Mouse (Mus musculus): ENCODE data around the gene Nacc2.
A peak's percentile ranks its signal among the peaks of the same experiment; 100 is the strongest.

The Nacc2 gene

GRCm38 (mm10) chr2:26055046-26055746 lies 67.8 kb downstream of the Nacc2 start:
- peak; percentile 56 for DNase-seq (ENCODE audit: low read depth, low spot score)

- DNase-seq (ENCODE audit: low read depth, low spot score), result no peak
Observed at GRCm38 (mm10) chr2:26052806-26053205, 70.2 kb downstream of the Nacc2 start.

GRCm38 (mm10) chr2:26048816-26049215 lies 74.2 kb downstream of the Nacc2 start:
- DNase-seq (ENCODE audit: low read depth, low spot score), result no peak

- no peak for DNase-seq (ENCODE audit: low read depth, low spot score)
Observed at GRCm38 (mm10) chr2:26044216-26044615, 78.8 kb downstream of the Nacc2 start.

- DNase-seq (ENCODE audit: low read depth, low spot score), result no peak
Observed at GRCm38 (mm10) chr2:26042603-26043002, 80.4 kb downstream of the Nacc2 start.

GRCm38 (mm10) chr2:26041163-26041810 lies 81.7 kb downstream of the Nacc2 start:
- DNase-seq (ENCODE audit: low read depth, low spot score), result no peak

GRCm38 (mm10) chr2:26039951-26040350 lies 83.1 kb downstream of the Nacc2 start:
- no peak for DNase-seq (ENCODE audit: low read depth, low spot score)

- DNase-seq (ENCODE audit: low read depth, low spot score), result no peak
Observed at GRCm38 (mm10) chr2:26037386-26037785, 85.6 kb downstream of the Nacc2 start.

GRCm38 (mm10) chr2:26034344-26035050 lies 88.5 kb downstream of the Nacc2 start:
- no peak for DNase-seq (ENCODE audit: low read depth, low spot score)

GRCm38 (mm10) chr2:26030288-26030687 lies 92.7 kb downstream of the Nacc2 start:
- no peak for DNase-seq (ENCODE audit: low read depth, low spot score)

- DNase-seq (ENCODE audit: low read depth, low spot score), result no peak
Observed at GRCm38 (mm10) chr2:26024138-26025075, 98.6 kb downstream of the Nacc2 start.

- DNase-seq (ENCODE audit: low read depth, low spot score), result no peak
Observed at GRCm38 (mm10) chr2:26022626-26023025, 100.4 kb downstream of the Nacc2 start.

- no peak for DNase-seq (ENCODE audit: low read depth, low spot score)
Observed at GRCm38 (mm10) chr2:26022258-26022565, 100.8 kb downstream of the Nacc2 start.

- peak; percentile 77 for DNase-seq (ENCODE audit: low read depth, low spot score)
Observed at GRCm38 (mm10) chr2:26021561-26022257, 101.3 kb downstream of the Nacc2 start, which contains the start of gene Ubac1. Ubac1 (minus strand) TSS chr2:26021747.

- DNase-seq (ENCODE audit: low read depth, low spot score), result no peak
Observed at GRCm38 (mm10) chr2:26020714-26021560, 102.1 kb downstream of the Nacc2 start.

GRCm38 (mm10) chr2:26019923-26020322 lies 103.1 kb downstream of the Nacc2 start:
- no peak for DNase-seq (ENCODE audit: low read depth, low spot score)

- DNase-seq (ENCODE audit: low read depth, low spot score), result no peak
Observed at GRCm38 (mm10) chr2:26017326-26017725, 105.7 kb downstream of the Nacc2 start.

GRCm38 (mm10) chr2:26013674-26014073 lies 109.3 kb downstream of the Nacc2 start:
- DNase-seq (ENCODE audit: low read depth, low spot score), result no peak

- no peak for DNase-seq (ENCODE audit: low read depth, low spot score)
Observed at GRCm38 (mm10) chr2:26011420-26011819, 111.6 kb downstream of the Nacc2 start.

Measured in retina, adult 2 months (tissue).